Mouse (Mus musculus) brain, embryonic 18.5 days (tissue): ENCODE measurements at regions not wholly inside any gene's neighbourhood (a gene's known extent, or its start where the extent isn't known, plus 50 kb on each side); places are given as distances from the start of the nearest gene placed in this dataset.
"Not testable (repeated sequence)": the region's sequence is repeated elsewhere in the genome, so short reads cannot be mapped to it uniquely, and the experiment has no call there.

Experiments used
- DNase-seq: peaks from one replicate; pipeline ENCODE4 v3.0.0-alpha.2; 2012; ENCODE audit warnings: low read depth, low spot score

GRCm38 (mm10) chr16:8914183-8914582, 84.3 kb downstream of the 1810013L24Rik start:
- DNase-seq: not testable (repeated sequence)

DNA sequence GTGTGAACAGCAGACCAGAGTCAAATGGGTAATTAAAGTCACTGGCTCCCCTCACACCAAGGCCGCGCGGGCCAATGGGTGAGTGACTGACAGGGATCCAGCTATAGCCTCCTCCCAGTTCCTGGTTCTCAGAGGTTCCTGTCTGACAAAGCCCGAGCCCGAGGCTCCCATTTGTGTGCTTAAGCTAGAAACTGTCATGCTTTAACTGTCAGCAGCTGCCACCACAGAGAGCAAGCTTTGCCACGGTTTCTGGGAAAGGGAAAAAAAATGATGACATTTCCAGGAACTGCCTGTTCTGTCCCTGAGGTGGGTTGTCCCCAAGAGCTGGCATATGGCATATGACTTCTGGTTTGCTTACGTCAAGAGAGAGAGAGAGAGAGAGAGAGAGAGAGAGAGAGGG, 86.2 kb downstream of the 1810013L24Rik start:
- no peak for DNase-seq

DNA sequence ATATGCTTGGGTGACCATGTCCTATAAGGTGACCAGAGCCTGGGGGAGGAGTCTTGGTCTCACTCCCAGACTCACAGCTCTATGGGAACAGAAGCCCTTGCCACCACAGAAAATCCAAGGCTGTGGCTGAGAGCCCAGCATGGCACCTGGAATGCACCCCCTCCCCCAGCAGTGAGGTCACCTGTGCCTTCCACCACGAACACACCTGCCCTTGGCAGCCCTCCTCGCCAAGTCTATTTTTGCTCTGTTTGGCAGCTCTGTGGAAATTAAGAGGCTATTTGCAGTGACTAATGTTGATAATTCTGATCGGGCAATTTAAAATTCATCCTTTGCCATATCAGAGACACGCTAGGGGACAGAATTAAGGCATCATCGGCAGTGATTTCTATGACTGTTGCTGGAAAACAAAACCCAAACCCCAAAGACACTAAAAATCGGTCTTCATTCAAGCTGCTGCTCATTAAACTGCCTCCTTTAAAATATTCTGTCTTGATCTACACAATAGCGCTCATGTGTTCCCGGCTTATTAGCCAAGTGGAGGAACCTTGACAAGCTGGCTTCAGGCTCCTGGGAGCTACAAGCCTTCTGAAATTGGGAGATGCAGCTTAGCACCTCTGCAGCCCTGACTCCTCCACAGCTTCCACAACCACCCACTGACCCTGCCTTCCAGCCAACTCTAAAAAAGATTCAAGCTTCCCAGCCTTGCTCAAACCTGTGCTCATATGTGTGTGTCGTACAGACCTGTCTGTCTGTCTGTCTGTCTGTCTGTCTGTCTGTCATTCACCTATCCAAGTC, 89.0 kb downstream of the 1810013L24Rik start:
- no peak for DNase-seq

GRCm38 (mm10) chr16:8924732-8925131, 94.8 kb downstream of the 1810013L24Rik start:
- DNase-seq: no peak

DNA sequence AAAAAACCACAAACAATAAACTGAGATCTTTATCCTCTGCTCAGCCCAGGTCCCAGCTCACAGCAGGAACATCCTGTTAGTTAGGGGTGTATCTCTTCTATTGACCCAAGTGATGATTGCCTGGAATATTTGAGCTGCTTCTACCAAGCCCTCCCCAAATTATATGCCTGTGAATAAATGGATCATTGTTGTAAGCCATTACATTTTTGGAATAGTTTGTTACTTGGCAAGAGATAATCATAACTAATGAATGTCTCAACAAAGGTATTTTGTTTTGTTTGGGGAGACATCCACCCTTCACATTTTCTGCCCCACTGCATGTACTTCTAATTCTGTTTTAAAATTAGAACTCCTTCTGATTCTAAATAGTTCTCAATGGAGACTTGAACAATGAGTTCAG, 102.1 kb downstream of the 1810013L24Rik start:
- DNase-seq: no peak

DNA sequence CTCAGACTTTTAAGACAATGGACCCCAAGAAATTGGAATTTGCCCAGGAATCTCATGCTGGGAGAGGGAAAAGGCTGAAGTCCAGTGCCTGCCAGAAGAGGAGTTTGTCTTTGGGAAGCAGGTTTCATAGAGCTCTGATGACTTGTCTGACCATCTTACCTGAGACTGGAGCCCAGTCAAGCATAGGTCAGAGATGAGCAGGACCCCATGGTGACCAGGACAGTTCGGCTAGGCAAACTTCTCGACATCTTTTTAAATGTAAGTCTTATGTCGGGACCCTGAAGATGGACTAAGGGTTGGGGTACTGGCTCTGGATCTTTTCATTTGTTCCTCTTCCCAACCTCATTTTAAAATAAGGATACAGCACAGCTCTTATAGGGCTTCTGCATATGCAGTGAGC, 103.2 kb downstream of the 1810013L24Rik start:
- no peak for DNase-seq

- DNase-seq: no peak
Measured at GRCm38 (mm10) chr16:8936446-8936845, 106.5 kb downstream of the 1810013L24Rik start.

GRCm38 (mm10) chr16:8938516-8938915, 108.6 kb downstream of the 1810013L24Rik start:
- DNase-seq: no peak

DNA sequence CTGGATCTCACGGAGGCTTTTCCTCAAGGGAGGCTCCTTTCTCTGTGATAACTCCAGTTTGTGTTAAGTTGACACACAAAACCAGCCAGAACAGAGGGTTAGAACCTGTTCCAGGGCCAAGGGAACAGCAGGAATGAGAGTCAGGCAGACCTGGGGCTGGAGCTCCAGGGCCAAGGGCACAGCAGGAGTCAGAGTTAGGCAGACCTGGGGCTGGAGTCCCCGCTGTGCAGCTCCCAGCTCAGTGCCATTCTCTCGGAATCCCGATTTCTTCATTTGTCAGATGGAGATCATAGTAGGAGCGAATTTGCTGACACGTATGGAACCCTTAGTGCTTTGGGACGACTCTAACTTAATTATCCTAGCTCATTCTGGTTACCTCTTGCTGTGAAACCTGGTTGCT, 109.2 kb downstream of the 1810013L24Rik start:
- no peak for DNase-seq

GRCm38 (mm10) chr16:8944412-8945102, 114.7 kb downstream of the 1810013L24Rik start:
- DNase-seq: no peak

DNA sequence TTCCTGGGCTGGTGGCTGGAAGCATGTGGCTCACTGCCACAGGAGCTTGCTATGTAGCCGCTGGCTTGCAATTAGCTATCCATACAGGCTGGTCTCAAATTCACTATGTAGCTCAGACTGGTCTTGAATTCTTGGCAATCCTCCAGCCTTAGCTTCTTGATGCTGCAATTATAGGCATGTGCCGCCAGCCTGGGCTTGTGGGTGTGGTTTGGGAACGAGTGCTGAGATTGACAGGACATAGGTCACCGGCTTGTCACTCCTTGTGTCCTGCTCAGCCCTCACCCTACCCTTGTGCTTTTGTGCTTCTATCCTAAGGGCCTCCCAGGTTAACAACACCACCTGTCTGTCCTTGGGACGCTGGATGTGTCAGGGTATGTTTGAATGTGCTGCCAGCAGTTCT, 117.9 kb downstream of the 1810013L24Rik start:
- no peak for DNase-seq

- DNase-seq: no peak
Measured at GRCm38 (mm10) chr16:8951156-8951899, 121.4 kb downstream of the 1810013L24Rik start.

GRCm38 (mm10) chr16:8961739-8962138, 131.8 kb downstream of the 1810013L24Rik start:
- no peak for DNase-seq

- DNase-seq: no peak
Measured at GRCm38 (mm10) chr16:8993521-8994250, 163.8 kb downstream of the 1810013L24Rik start.

GRCm38 (mm10) chr16:8994521-8994920, 164.6 kb downstream of the 1810013L24Rik start:
- no peak for DNase-seq

DNA sequence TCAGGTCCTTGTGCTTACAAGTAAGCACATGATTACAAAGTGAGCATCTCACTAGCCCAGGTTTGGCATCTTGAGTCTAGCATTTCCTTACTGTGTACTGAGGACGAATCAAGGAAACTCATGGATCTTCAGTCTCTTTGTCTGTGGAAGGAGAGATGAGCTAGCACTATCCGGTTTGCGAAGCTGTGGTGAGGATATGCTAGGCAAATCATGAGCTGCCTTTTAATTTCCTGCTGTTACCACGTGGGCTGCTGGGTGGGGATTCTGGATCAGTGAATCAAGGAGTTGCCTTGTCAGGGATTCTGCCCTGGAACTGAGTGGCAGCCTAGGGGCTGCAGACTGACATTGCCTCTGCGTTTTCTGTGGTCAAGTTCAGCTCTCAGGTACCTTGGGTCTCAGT, 167.3 kb downstream of the 1810013L24Rik start:
- no peak for DNase-seq

DNA sequence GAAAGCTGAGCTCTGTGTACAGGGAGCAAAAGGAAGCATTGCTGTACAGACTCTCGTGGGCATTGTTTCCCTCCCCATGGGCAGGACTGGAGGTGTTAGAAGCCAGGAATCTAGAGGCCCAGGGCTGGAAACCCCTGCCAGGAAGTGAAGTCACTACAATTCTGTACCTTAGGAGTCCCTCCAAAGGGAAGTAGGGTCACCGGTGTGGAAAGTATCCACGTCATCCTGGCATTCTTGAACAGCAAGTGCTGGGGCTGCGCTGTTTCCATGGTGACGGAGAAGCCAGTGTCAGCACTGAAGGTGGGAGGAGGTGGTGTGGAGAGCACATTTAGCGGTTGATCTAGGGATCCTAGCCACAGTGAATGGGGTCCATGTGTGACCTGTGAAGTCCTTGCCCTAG, 174.1 kb downstream of the 1810013L24Rik start:
- no peak for DNase-seq

GRCm38 (mm10) chr16:9005933-9006332, 176.0 kb downstream of the 1810013L24Rik start:
- no peak for DNase-seq

- peak; percentile 62 for DNase-seq
Measured at GRCm38 (mm10) chr16:9009361-9010083, 179.6 kb downstream of the 1810013L24Rik start.

DNA sequence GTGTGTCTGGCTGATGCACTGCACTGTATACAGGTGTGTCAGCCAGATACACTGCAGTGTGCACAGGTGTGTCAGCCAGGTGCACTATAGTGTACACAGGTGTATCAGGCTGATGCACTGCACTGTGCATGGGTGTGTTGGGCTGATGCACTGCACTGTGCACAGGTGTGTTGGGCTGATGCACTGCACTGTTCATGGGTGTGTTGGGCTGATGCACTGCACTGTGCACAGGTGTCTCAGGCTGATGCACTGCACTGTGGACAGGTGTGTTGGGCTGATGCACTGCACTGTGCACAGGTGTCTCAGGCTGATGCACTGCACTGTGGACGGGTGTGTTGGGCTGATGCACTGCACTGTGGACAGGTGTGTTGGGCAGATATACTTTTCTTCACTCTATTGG, 181.2 kb downstream of the 1810013L24Rik start:
- no peak for DNase-seq

DNA sequence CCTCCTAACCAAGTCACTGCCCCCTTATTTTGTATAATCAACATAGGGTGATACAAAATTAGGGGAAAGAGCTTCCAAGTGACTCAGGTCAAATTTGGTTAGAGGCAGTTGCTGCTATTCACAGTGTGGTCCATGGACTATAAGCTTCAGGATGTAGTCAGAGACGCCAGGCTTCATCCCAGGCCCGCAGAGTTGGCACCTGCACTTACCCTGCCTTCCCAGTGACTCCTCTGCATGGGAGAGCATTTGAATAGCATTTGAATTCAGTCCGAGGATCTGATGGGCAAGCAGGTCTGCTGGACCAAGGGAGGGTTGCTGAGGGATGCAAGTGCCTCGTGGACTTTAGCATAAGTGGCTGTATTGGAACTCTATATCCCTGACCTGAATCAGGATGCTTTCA, 181.8 kb downstream of the 1810013L24Rik start:
- no peak for DNase-seq
